Mouse (Mus musculus) left cerebral cortex, postnatal 14 days (tissue): ENCODE measurements around the gene Foxc2. TPM values are rescaled to one million over a fixed set of nuclear protein-coding genes. Genes with fewer than 3 reads are reported as not detected.

Experiments
- DNase-seq, 2 experiments: peaks; one replicate each; pipeline ENCODE4 v3.0.0; 2021 to 2022; ENCODE audit warnings: low spot score in 2 of 2, mixed read lengths in 1 of 2
- intact Hi-C: fragments of 180-260 bp; cut with DNase I; formaldehyde crosslinking; loops from one replicate; pipeline ENCODE4 v1.15.1; 2025
- long read RNA-seq, 2 experiments: library from polyadenylated mRNA; stranded (forward); transcript quantifications; one replicate each; pipeline ENCODE4 v2.0.0; 2021
- total RNA-seq, 2 experiments: library from RNA; stranded (reverse); gene quantifications; 2 replicates each; pipeline ENCODE4 v1.2.3; 2021

Foxc2 gene
- 1 to 10 TPM; 2.7 to 3.5 TPM for total RNA-seq
- long read RNA-seq, experiment 1, partial matches to known transcripts: 0 of 3 reads
- long read RNA-seq, experiment 1, other reads (novel, unspliced or antisense): 0 of 3 reads
- long read RNA-seq, experiment 2, transcript Foxc2-201 (1 exons, 2,725 nt): major isoform, 5 of 5 reads
- long read RNA-seq, experiment 2, partial matches to known transcripts: 0 of 5 reads
- long read RNA-seq, experiment 2, other reads (novel, unspliced or antisense): 0 of 5 reads

- intact Hi-C loops: loop anchor here (5.0 kb wide), 1 partner anchor 34 kb away; the partner anchor contains the start of gene Foxf1
- peak; percentile 66 to 70 for DNase-seq
Measured at GRCm38 (mm10) chr8:121115948-121116347, at the start of gene Foxc2. Gene Foxc2, plus strand, starts transcription at chr8:121116171.

- intact Hi-C loops: no loop called here
- DNase-seq: peak in 1 of 2 experiments; percentile 18
Measured at GRCm38 (mm10) chr8:121071454-121071853, 44.5 kb upstream of the Foxc2 start.

GRCm38 (mm10) chr8:121072406-121073130 lies 43.4 kb upstream of the Foxc2 start:
- intact Hi-C loops: no loop called here

GRCm38 (mm10) chr8:121073174-121074107 lies 42.5 kb upstream of the Foxc2 start:
- intact Hi-C loops: no loop called here
- no peak for DNase-seq

More at GRCm38 (mm10) chr8:121072406-121073130, 43.4 kb upstream of the Foxc2 start:
- DNase-seq: no peak

- no peak for DNase-seq
- intact Hi-C loops: no loop called here
Measured at GRCm38 (mm10) chr8:121074108-121074847, 41.7 kb upstream of the Foxc2 start.

- intact Hi-C loops: no loop called here
- no peak for DNase-seq
Measured at GRCm38 (mm10) chr8:121074848-121075145, 41.2 kb upstream of the Foxc2 start.

- no peak for DNase-seq
- intact Hi-C loops: no loop called here
Measured at GRCm38 (mm10) chr8:121075936-121076335, 40.0 kb upstream of the Foxc2 start.

GRCm38 (mm10) chr8:121076555-121076954 lies 39.4 kb upstream of the Foxc2 start:
- intact Hi-C loops: no loop called here
- DNase-seq: no peak

GRCm38 (mm10) chr8:121078721-121079120 lies 37.2 kb upstream of the Foxc2 start:
- no peak for DNase-seq
- intact Hi-C loops: no loop called here

GRCm38 (mm10) chr8:121079201-121079600 lies 36.8 kb upstream of the Foxc2 start:
- intact Hi-C loops: no loop called here
- no peak for DNase-seq

GRCm38 (mm10) chr8:121079944-121080343 lies 36.0 kb upstream of the Foxc2 start:
- no peak for DNase-seq
- intact Hi-C loops: loop anchor here (5.0 kb wide), 2 partner anchors 37 to 108 kb away; partner anchors contain the start of gene Foxc2

- DNase-seq: no peak
- intact Hi-C loops: loop anchor here (5.0 kb wide), 2 partner anchors 37 to 108 kb away; partner anchors contain the start of gene Foxc2
Measured at GRCm38 (mm10) chr8:121080361-121081090, 35.4 kb upstream of the Foxc2 start.

- DNase-seq: no peak
- intact Hi-C loops: loop anchor here (5.0 kb wide), 2 partner anchors 36 to 109 kb away; partner anchors contain the start of gene Foxc2
Measured at GRCm38 (mm10) chr8:121081398-121081797, 34.6 kb upstream of the Foxc2 start.

GRCm38 (mm10) chr8:121082218-121083092 lies 33.5 kb upstream of the Foxc2 start:
- intact Hi-C loops: loop anchor here (5.0 kb wide), 2 partner anchors 35 to 110 kb away; partner anchors contain the start of gene Foxc2

GRCm38 (mm10) chr8:121083093-121083935 lies 32.7 kb upstream of the Foxc2 start:
- intact Hi-C loops: loop anchor here (5.0 kb wide), 2 partner anchors 34 to 111 kb away; partner anchors contain the start of gene Foxc2
- no peak for DNase-seq

More at GRCm38 (mm10) chr8:121082218-121083092, 33.5 kb upstream of the Foxc2 start:
- no peak for DNase-seq

- no peak for DNase-seq
- intact Hi-C loops: loop anchor here (5.0 kb wide), 2 partner anchors 33 to 112 kb away; partner anchors contain the start of gene Foxc2
Measured at GRCm38 (mm10) chr8:121083936-121084209, 32.1 kb upstream of the Foxc2 start.
